In genomic region chr11:108948501-108948900, GRCm38 (mm10) we compare ENCODE assay signal across 12 mouse cellular contexts. TPM values are rescaled to one million over a fixed set of nuclear protein-coding genes. Genes with fewer than 3 reads are reported as not detected.
DNase-seq lines count a peak whose midpoint lies in the region; ATAC-seq and TF ChIP-seq lines count a peak whose summit lies in the region.
"Had no signal": no experiment of that assay in that cellular context is flagged by ENCODE, and none has a peak within 500 bp of the region (broad histone marks: within the 10 kb centered on the region; RNA-seq: fewer than 3 reads in every experiment).

No protein-coding gene starts in this region.

- H3K4me2 ChIP-seq in embryonic facial prominence, embryonic 15.5 days (replicated peaks): no peak overlapping the region
- no peak overlapping the region for H3K4me2 ChIP-seq in hindbrain, embryonic 15.5 days
- H3K4me2 ChIP-seq in midbrain, embryonic 15.5 days: no peak overlapping the region

- no peak for TF ChIP-seq CTCF in left cerebral cortex, adult 2 months (IDR thresholded peaks at IDR 0.05)

- ATAC-seq in embryonic facial prominence, embryonic 15.5 days (ENCODE audit: insufficient number of reproducible peaks, low FRiP score, low TSS enrichment, low read depth): no peak
- ATAC-seq in hindbrain, embryonic 15.5 days (ENCODE audit: low FRiP score, low read depth): peak; percentile 35; the same call in 1 of the 2 replicates
- ATAC-seq in midbrain, embryonic 15.5 days (replicated peaks): no peak

- H3K27me3 ChIP-seq in embryonic facial prominence, embryonic 15.5 days: no peaks in the 10 kb centered on the region
- no peaks in the 10 kb centered on the region for H3K27me3 ChIP-seq in hindbrain, embryonic 15.5 days
- H3K27me3 ChIP-seq in midbrain, embryonic 15.5 days (replicated peaks): no peaks in the 10 kb centered on the region
- H3K27me3 ChIP-seq: CH12.LX had no signal

- H3K27ac ChIP-seq in left cerebral cortex, adult 2 months: peak overlapping the region; percentile 24; the same call in 1 of the 2 replicates
- peak overlapping the region; percentile 74 for H3K27ac ChIP-seq in embryonic facial prominence, embryonic 15.5 days (replicated peaks)
- peak overlapping the region; percentile 72 for H3K27ac ChIP-seq in hindbrain, embryonic 15.5 days (replicated peaks)
- H3K27ac ChIP-seq in midbrain, embryonic 15.5 days: peak overlapping the region; percentile 37; the same call in 1 of the 2 replicates

- WGBS in embryonic facial prominence, embryonic 15.5 days: 74% methylated on average over 7 of the region's 7 CpGs
- 75% methylated on average over 7 of the region's 7 CpGs for WGBS in hindbrain, embryonic 15.5 days
- WGBS in midbrain, embryonic 15.5 days: 76% methylated on average over 7 of the region's 7 CpGs

- H3K4me1 ChIP-seq in embryonic facial prominence, embryonic 15.5 days: peaks cover 37% of the 10 kb centered on the region
- peaks cover 24% of the 10 kb centered on the region for H3K4me1 ChIP-seq in hindbrain, embryonic 15.5 days (replicated peaks)
- peaks cover 13% of the 10 kb centered on the region; the same call in 1 of the 2 replicates for H3K4me1 ChIP-seq in midbrain, embryonic 15.5 days

- H3K4me3 ChIP-seq in left cerebral cortex, adult 2 months: no peak overlapping the region
- H3K4me3 ChIP-seq in embryonic facial prominence, embryonic 15.5 days (replicated peaks): no peak overlapping the region
- H3K4me3 ChIP-seq in hindbrain, embryonic 15.5 days: no peak overlapping the region
- H3K4me3 ChIP-seq in midbrain, embryonic 15.5 days: no peak overlapping the region

- no peak for DNase-seq in left cerebral cortex, adult 2 months (ENCODE audit: extremely low spot score in 1 of 2, low spot score in 2 of 2)
- no peak for DNase-seq in left cerebral cortex, adult 18-20 months (ENCODE audit: low spot score in 2 of 2)
- DNase-seq in thymus, postnatal 10 days (ENCODE audit: low spot score in 2 of 2): no peak
- no peak for DNase-seq in layer of hippocampus, adult 11-12 months (ENCODE audit: low spot score)
- DNase-seq in T-cell, adult 2 months (ENCODE audit: low spot score): no peak
- DNase-seq: kidney, adult 18-20 months; layer of hippocampus, postnatal 36 days; right cerebral cortex, postnatal 14 days had no signal

- no peaks in the 10 kb centered on the region for H3K9me3 ChIP-seq in embryonic facial prominence, embryonic 15.5 days (replicated peaks)
- H3K9me3 ChIP-seq in hindbrain, embryonic 15.5 days: no peaks in the 10 kb centered on the region
- H3K9me3 ChIP-seq in midbrain, embryonic 15.5 days: no peaks in the 10 kb centered on the region

- H3K9ac ChIP-seq in embryonic facial prominence, embryonic 15.5 days: no peak overlapping the region
- H3K9ac ChIP-seq in hindbrain, embryonic 15.5 days: no peak overlapping the region
- no peak overlapping the region for H3K9ac ChIP-seq in midbrain, embryonic 15.5 days

- peaks cover 77% of the 10 kb centered on the region for H3K36me3 ChIP-seq in embryonic facial prominence, embryonic 15.5 days
- H3K36me3 ChIP-seq in hindbrain, embryonic 15.5 days: peaks cover 44% of the 10 kb centered on the region
- peaks cover 28% of the 10 kb centered on the region for H3K36me3 ChIP-seq in midbrain, embryonic 15.5 days (replicated peaks)

- intact Hi-C loops in left cerebral cortex, adult 2 months (cut with DNase I): no loop called here

RNA-seq across cellular contexts. Expression of gene Axin2, which starts 28.4 kb away (rescaled TPM):
- total RNA-seq in left cerebral cortex, adult 2 months (2021): 10 to 100 TPM; 34.0 to 38.7 TPM
- 10 to 100 TPM; 35.0 to 35.3 TPM for total RNA-seq in left cerebral cortex, adult 18-20 months (2021)
- 12.5 and 14.5 TPM in 2 replicates for polyA plus RNA-seq in embryonic facial prominence, embryonic 15.5 days (2015; fragmentation: Nextera tagmentation; extraction: Ambion mirVana)
- polyA plus RNA-seq in hindbrain, embryonic 15.5 days (2015; fragmentation: Nextera tagmentation; extraction: Ambion mirVana): 8.9 and 9.2 TPM in 2 replicates
- 13.2 and 13.5 TPM in 2 replicates for polyA plus RNA-seq in midbrain, embryonic 15.5 days (2015; fragmentation: Nextera tagmentation; extraction: Ambion mirVana)

Comparison
In these comparisons a context has a peak if more than half of its experiments do, and no peak if none do; other contexts are left out.
1. H3K27ac ChIP-seq: peak in every context shown above with its lines; median percentile 74 in embryonic facial prominence, embryonic 15.5 days; 72 in hindbrain, embryonic 15.5 days; 37 in midbrain, embryonic 15.5 days; 24 in left cerebral cortex, adult 2 months.